Mouse (Mus musculus) CH12.LX (cell line): ENCODE results near the gene C2cd3.

Experiments used
- CHD2 ChIP-seq: IDR thresholded peaks from 2 replicates; pipeline ENCODE4 v1.6.1; 2011; ENCODE audit warnings: low read length, improper control_type of control experiment
- POLR2A ChIP-seq: IDR thresholded peaks from 2 replicates; pipeline ENCODE4 v1.6.1; 2011; ENCODE audit warnings: low read depth, mild to moderate bottlenecking, improper control_type of control experiment, low read length
- RCOR1 ChIP-seq: conservative IDR thresholded peaks from 2 replicates; pipeline ENCODE4 v1.6.1; 2012; ENCODE audit warnings: low read depth, mild to moderate bottlenecking, inconsistent platforms, low read length, improper control_type of control experiment
- ZMIZ1 ChIP-seq: IDR thresholded peaks from 2 replicates; pipeline ENCODE4 v1.6.1; 2012; ENCODE audit warnings: low read depth, mild to moderate bottlenecking, inconsistent platforms, low read length, improper control_type of control experiment

- TF ChIP-seq ZMIZ1 = no peak
- TF ChIP-seq POLR2A = no peak
- no peak for TF ChIP-seq RCOR1
- no peak for TF ChIP-seq CHD2
These were observed 71.7 kb downstream of the C2cd3 start for GRCm38 (mm10) chr7:100443728-100444127.
